Mouse (Mus musculus) small intestine, adult 2 months (tissue): Measurements from ENCODE around the gene Inpp4a. TPM values are rescaled to one million over a fixed set of nuclear protein-coding genes. Genes with fewer than 3 reads are reported as not detected.

ENCODE experiments used
- H3K27ac ChIP-seq: fragments of 200-500 bp; 2 replicates; pipeline ENCODE4 v1.5.1; 2012; ENCODE audit warnings: low read depth, low read length, control low read depth, inconsistent platforms; ENCODE audit not compliant: insufficient read depth
- H3K27me3 ChIP-seq: fragments of 200-500 bp; 2 replicates; pipeline ENCODE4 v1.6.1; 2012; ENCODE audit warnings: mild to moderate bottlenecking, moderate library complexity, low read length, inconsistent platforms; ENCODE audit not compliant: control insufficient read depth, insufficient read depth
- H3K36me3 ChIP-seq: fragments of 200-500 bp; 2 replicates; pipeline ENCODE4 v1.6.1; 2012; ENCODE audit warnings: mild to moderate bottlenecking, low read length, control low read depth, inconsistent platforms; ENCODE audit not compliant: control insufficient read depth, insufficient read depth
- H3K4me1 ChIP-seq: fragments of 200-500 bp; 2 replicates; pipeline ENCODE4 v1.6.1; 2012; ENCODE audit warnings: low read length, inconsistent platforms, mixed read lengths; ENCODE audit not compliant: control insufficient read depth, insufficient read depth, insufficient read length
- H3K4me3 ChIP-seq: fragments of 200-500 bp; 2 replicates; pipeline ENCODE4 v1.5.1; 2012; ENCODE audit warnings: low read depth, mild to moderate bottlenecking, control low read depth, inconsistent platforms, low read length, moderate library complexity
- CTCF ChIP-seq: fragments of 200-500 bp; IDR thresholded peaks from 2 replicates; pipeline ENCODE4 v1.5.1; 2012; ENCODE audit warnings: low read depth, mild to moderate bottlenecking, control low read depth, inconsistent platforms, low read length, moderate library complexity, mixed read lengths; ENCODE audit not compliant: insufficient replicate concordance, insufficient read length; ENCODE audit errors: extremely low read depth
- POLR2A ChIP-seq: fragments of 200-500 bp; IDR thresholded peaks from 2 replicates; pipeline ENCODE4 v1.6.1; 2012; ENCODE audit warnings: low read depth, mild to moderate bottlenecking, control low read depth, inconsistent platforms, low read length, moderate library complexity
- WGBS: fragments of 180-500 bp; shearing (Covaris S2); methylation state at CpG from one replicate; pipeline ENCODE4 v1.1.7; 2018; 5-methylcytosine and 5-hydroxymethylcytosine counted together
- polyA plus RNA-seq: library from polyadenylated mRNA; depleted of rRNA; stranded (reverse); fragments of >200 nt; gene quantifications from 2 replicates; pipeline ENCODE4 v1.2.3, GENCODE M21; 2012

Gene Inpp4a
- polyA plus RNA-seq, 1 experiment, result 28.6 TPM

- Histone ChIP-seq H3K27ac (no peak overlapping the region), H3K27me3 (no peaks in the 10 kb centered on the region), H3K4me1 (no peaks in the 10 kb centered on the region), H3K36me3 (peaks cover 55% of the 10 kb centered on the region), H3K4me3 (no peak overlapping the region)
- no peak for TF ChIP-seq POLR2A
- 86% methylated on average over 7 of the region's 7 CpGs for WGBS
Observed at GRCm38 (mm10) chr1:37368768-37369385, 69.2 kb downstream of the Inpp4a start.

GRCm38 (mm10) chr1:37376177-37376576 lies 76.5 kb downstream of the Inpp4a start:
- no peaks in the 10 kb centered on the region for H3K27me3 ChIP-seq
- no peaks in the 10 kb centered on the region for H3K4me1 ChIP-seq
- H3K4me3 ChIP-seq, result no peak overlapping the region
- WGBS, result 94% methylated on average over 8 of the region's 8 CpGs
- TF ChIP-seq POLR2A (no peak), CTCF (no peak)
- peaks cover 74% of the 10 kb centered on the region for H3K36me3 ChIP-seq
- H3K27ac ChIP-seq, result no peak overlapping the region

- H3K27ac ChIP-seq, result no peak overlapping the region
- no peak overlapping the region for H3K4me3 ChIP-seq
- TF ChIP-seq CTCF (no peak), POLR2A (no peak)
- H3K4me1 ChIP-seq, result no peaks in the 10 kb centered on the region
- H3K27me3 ChIP-seq, result no peaks in the 10 kb centered on the region
- WGBS, result 92% methylated on average over 2 of the region's 2 CpGs
- H3K36me3 ChIP-seq, result peaks cover 73% of the 10 kb centered on the region
Observed at GRCm38 (mm10) chr1:37376751-37377150, 77.1 kb downstream of the Inpp4a start.

- WGBS, result 91% methylated on average over 5 of the region's 5 CpGs
- no peak overlapping the region for H3K4me3 ChIP-seq
- no peak overlapping the region for H3K27ac ChIP-seq
- no peaks in the 10 kb centered on the region for H3K4me1 ChIP-seq
- TF ChIP-seq POLR2A, result no peak
- no peak for TF ChIP-seq CTCF
- H3K27me3 ChIP-seq, result no peaks in the 10 kb centered on the region
- peaks cover 71% of the 10 kb centered on the region for H3K36me3 ChIP-seq
Observed at GRCm38 (mm10) chr1:37378095-37378494, 78.4 kb downstream of the Inpp4a start.

- Histone ChIP-seq H3K27me3 (no peaks in the 10 kb centered on the region), H3K36me3 (peaks cover 65% of the 10 kb centered on the region), H3K27ac (no peak overlapping the region), H3K4me1 (no peaks in the 10 kb centered on the region), H3K4me3 (no peak overlapping the region)
- TF ChIP-seq POLR2A (no peak), CTCF (no peak)
- 80% methylated on average over 4 of the region's 4 CpGs for WGBS
Observed at GRCm38 (mm10) chr1:37379536-37379935, 79.9 kb downstream of the Inpp4a start.

- Histone ChIP-seq H3K27me3 (no peaks in the 10 kb centered on the region), H3K36me3 (peaks cover 52% of the 10 kb centered on the region), H3K4me3 (no peak overlapping the region), H3K27ac (no peak overlapping the region), H3K4me1 (no peaks in the 10 kb centered on the region)
- WGBS, result 90% methylated on average over 5 of the region's 5 CpGs
- TF ChIP-seq POLR2A (no peak), CTCF (no peak)
Observed at GRCm38 (mm10) chr1:37380913-37381312, 81.2 kb downstream of the Inpp4a start.

GRCm38 (mm10) chr1:37384304-37384703 lies 84.6 kb downstream of the Inpp4a start:
- Histone ChIP-seq H3K4me3 (no peak overlapping the region), H3K27me3 (no peaks in the 10 kb centered on the region), H3K4me1 (no peaks in the 10 kb centered on the region), H3K36me3 (peaks cover 48% of the 10 kb centered on the region), H3K27ac (no peak overlapping the region)
- TF ChIP-seq POLR2A (no peak), CTCF (no peak)
- 85% methylated on average over 3 of the region's 3 CpGs for WGBS
